17 mouse cellular contexts compared by ENCODE assay signal in the genomic region with DNA sequence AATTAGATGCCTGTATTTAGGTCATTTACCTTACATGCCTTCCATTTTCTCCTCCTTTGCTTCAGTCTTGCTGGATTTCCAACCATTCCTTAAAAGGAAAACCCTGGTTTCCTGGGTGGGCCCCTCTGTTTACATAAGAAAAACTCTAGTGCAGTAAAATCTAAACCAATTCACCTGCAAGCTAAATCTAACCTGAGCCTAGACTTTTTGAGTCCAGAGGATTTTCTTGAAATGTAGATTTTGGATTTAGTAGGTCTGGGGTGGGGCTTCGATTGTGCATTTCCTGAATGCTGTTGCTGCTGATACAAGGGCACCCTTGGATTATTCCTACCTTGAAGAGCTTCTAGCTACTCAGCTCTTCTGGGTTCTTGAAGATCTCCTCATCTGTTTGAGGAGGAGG.
"Had no signal": no experiment of that assay in that cellular context is flagged by ENCODE, and none has a peak within 500 bp of the region (broad histone marks: within the 10 kb centered on the region; RNA-seq: fewer than 3 reads in every experiment).

No protein-coding gene starts in this region.

- H3K36me3 ChIP-seq: neural tube, embryonic 15.5 days had no signal

- H3K9me3 ChIP-seq: midbrain, embryonic 10.5 days; midbrain, embryonic 12.5 days; neural tube, embryonic 13.5 days; neural tube, embryonic 15.5 days had no signal

- DNase-seq: lung, embryonic 14.5 days; lung, postnatal 10 days; lung, postnatal 4 days; midbrain, embryonic 14.5 days; retina, postnatal 1 day; right cerebral cortex, adult 18-20 months; right cerebral cortex, postnatal 25 days; right cerebral cortex, postnatal 4 days; spleen, adult 18-20 months; thymus, adult 18-20 months; thymus, postnatal 14 days; thymus, postnatal 36 days had no signal

- H3K4me1 ChIP-seq: midbrain, embryonic 10.5 days; midbrain, embryonic 12.5 days; neural tube, embryonic 13.5 days; neural tube, embryonic 15.5 days had no signal

- H3K4me3 ChIP-seq: midbrain, embryonic 10.5 days; midbrain, embryonic 12.5 days; myocyte; neural tube, embryonic 13.5 days; neural tube, embryonic 15.5 days had no signal

- H3K27me3 ChIP-seq: midbrain, embryonic 12.5 days; neural tube, embryonic 13.5 days; neural tube, embryonic 15.5 days had no signal
